Mouse (Mus musculus) CH12.LX (cell line): ENCODE results near the gene Tmem117.

Experiments
- CTCF ChIP-seq, 2 experiments: IDR thresholded peaks in 1 of 2; conservative IDR thresholded peaks in 1 of 2; 2 replicates each; pipeline ENCODE4 v1.5.1; 2011 to 2012; ENCODE audit warnings: low read depth in 2 of 2, low read length in 2 of 2, improper control_type of control experiment in 1 of 2, inconsistent platforms in 1 of 2, mild to moderate bottlenecking in 1 of 2, moderate library complexity in 1 of 2
- ELF1 ChIP-seq: IDR thresholded peaks from 2 replicates; pipeline ENCODE4 v1.6.1; 2014; ENCODE audit warnings: low read depth, mild to moderate bottlenecking, inconsistent platforms, low read length, improper control_type of control experiment
- NELFE ChIP-seq: IDR thresholded peaks from 2 replicates; pipeline ENCODE4 v1.6.1; 2011; ENCODE audit warnings: low read depth, low read length, improper control_type of control experiment
- RCOR1 ChIP-seq: conservative IDR thresholded peaks from 2 replicates; pipeline ENCODE4 v1.6.1; 2012; ENCODE audit warnings: low read depth, mild to moderate bottlenecking, inconsistent platforms, low read length, improper control_type of control experiment

DNA sequence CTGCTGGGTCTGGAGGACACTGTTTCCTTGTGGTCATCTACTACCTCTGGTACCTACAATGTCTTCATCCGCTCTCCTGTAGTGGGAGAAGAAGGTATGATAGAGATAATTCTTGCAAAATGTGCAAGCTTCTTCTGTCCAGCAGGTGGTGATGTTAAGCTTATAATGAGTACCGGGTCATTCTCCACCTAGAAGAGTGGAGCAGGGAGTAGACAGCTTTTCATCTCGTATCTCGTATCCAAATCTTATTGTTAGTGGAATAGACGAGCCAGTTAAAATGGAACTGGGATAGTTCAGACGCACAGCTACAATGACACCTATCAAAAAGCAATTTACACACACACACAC, 60.8 kb downstream of the Tmem117 start:
- no peak for TF ChIP-seq RCOR1
- no peak for TF ChIP-seq ELF1
- TF ChIP-seq NELFE = no peak
- TF ChIP-seq CTCF (conservative IDR thresholded peaks at IDR 0.05 in 1 of 2, IDR thresholded peaks at IDR 0.05 in 1 of 2; ENCODE audit: low read depth in 2 of 2, low read length in 2 of 2) = peak in 1 of 2 experiments; percentile 68; a peak in 3 of 4 replicates
